Mouse (Mus musculus): ENCODE data around the gene Litaf. TPM values are rescaled to one million over a fixed set of nuclear protein-coding genes. Genes with fewer than 3 reads are reported as not detected.
A peak's percentile ranks its signal among the peaks of the same experiment; 100 is the strongest.
"Not testable (repeated sequence)": the region's sequence is repeated elsewhere in the genome, so short reads cannot be mapped to it uniquely, and the experiment has no call there.

The Litaf gene
- polyA plus RNA-seq, 1 experiment from 2014 or later: 79.2 TPM

GRCm38 (mm10) chr16:10967013-10967412 lies 98.9 kb downstream of the Litaf start:
- TF ChIP-seq CTCF (IDR thresholded peaks at IDR 0.05; ENCODE audit: low read depth) (no peak), EP300 (IDR thresholded peaks at IDR 0.05; ENCODE audit: low read depth) (no peak)
- H3K4me2 ChIP-seq (ENCODE audit: low read depth, low read length): no peak overlapping the region
- ATAC-seq: no peak
- H3K27me3 ChIP-seq (ENCODE audit: insufficient read depth, low read length): no peaks in the 10 kb centered on the region
- peaks cover 38% of the 10 kb centered on the region for H3K36me3 ChIP-seq (replicated peaks; ENCODE audit: insufficient read depth, low read length)
- no peak overlapping the region for H3K9ac ChIP-seq (replicated peaks)
- peak overlapping the region; percentile 16; the same call in 1 of the 2 replicates for H3K27ac ChIP-seq (ENCODE audit: low read depth)
- no peaks in the 10 kb centered on the region for H3K9me3 ChIP-seq (ENCODE audit: low read length)
- 43% methylated on average over 6 of the region's 6 CpGs for WGBS (ENCODE audit: insufficient replicate concordance)
- H3K4me3 ChIP-seq (ENCODE audit: low read depth, low read length): no peak overlapping the region
- DNase-seq: no peak
- peaks cover 58% of the 10 kb centered on the region for H3K4me1 ChIP-seq (ENCODE audit: insufficient read depth)

DNA sequence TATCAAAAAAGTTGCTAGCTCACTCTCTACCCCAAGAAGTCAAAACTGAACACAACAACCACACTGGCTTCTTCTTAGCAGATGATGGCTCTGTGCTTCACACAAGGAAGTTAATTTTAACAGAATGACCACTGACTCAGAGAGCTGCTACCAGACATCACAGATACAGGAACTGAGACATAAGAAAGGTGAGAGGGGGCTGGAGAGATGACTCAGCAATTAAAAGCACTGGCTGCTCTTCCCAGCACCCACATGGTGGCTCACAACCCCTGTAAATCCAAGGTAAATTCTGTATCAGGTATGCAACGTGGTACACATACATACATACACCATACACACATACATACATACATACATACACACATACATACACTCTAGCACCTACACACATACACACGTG lies 100.9 kb downstream of the Litaf start:
- WGBS (ENCODE audit: insufficient replicate concordance): 70% methylated on average over 2 of the region's 2 CpGs
- ATAC-seq (no peak), DNase-seq (no peak)
- TF ChIP-seq CTCF (IDR thresholded peaks at IDR 0.05; ENCODE audit: low read depth) (no peak), EP300 (IDR thresholded peaks at IDR 0.05; ENCODE audit: low read depth) (no peak)
- peaks cover 58% of the 10 kb centered on the region for H3K36me3 ChIP-seq (replicated peaks; ENCODE audit: insufficient read depth, low read length)
- no peak overlapping the region for H3K4me3 ChIP-seq (ENCODE audit: low read depth, low read length)
- H3K4me1 ChIP-seq (ENCODE audit: insufficient read depth): peaks cover 42% of the 10 kb centered on the region
- no peaks in the 10 kb centered on the region for H3K9me3 ChIP-seq (ENCODE audit: low read length)
- H3K27ac ChIP-seq (ENCODE audit: low read depth): no peak overlapping the region
- H3K27me3 ChIP-seq (ENCODE audit: insufficient read depth, low read length): no peaks in the 10 kb centered on the region
- H3K9ac ChIP-seq (replicated peaks): no peak overlapping the region
- H3K4me2 ChIP-seq (ENCODE audit: low read depth, low read length): no peak overlapping the region

GRCm38 (mm10) chr16:10960916-10961315 lies 105.0 kb downstream of the Litaf start:
- Histone ChIP-seq H3K4me3 (ENCODE audit: low read depth, low read length) (no peak overlapping the region), H3K27me3 (ENCODE audit: insufficient read depth, low read length) (no peaks in the 10 kb centered on the region), H3K9ac (replicated peaks) (no peak overlapping the region), H3K27ac (ENCODE audit: low read depth) (no peak overlapping the region), H3K9me3 (ENCODE audit: low read length) (no peaks in the 10 kb centered on the region), H3K4me1 (ENCODE audit: insufficient read depth) (peaks cover 15% of the 10 kb centered on the region), H3K36me3 (replicated peaks; ENCODE audit: insufficient read depth, low read length) (peaks cover 65% of the 10 kb centered on the region), H3K4me2 (ENCODE audit: low read depth, low read length) (no peak overlapping the region)
- WGBS (ENCODE audit: insufficient replicate concordance): 74% methylated on average over 10 of the region's 10 CpGs
- ATAC-seq (no peak), DNase-seq (no peak)
- TF ChIP-seq EP300 (IDR thresholded peaks at IDR 0.05; ENCODE audit: low read depth) (no peak), CTCF (IDR thresholded peaks at IDR 0.05; ENCODE audit: low read depth) (no peak)

DNA sequence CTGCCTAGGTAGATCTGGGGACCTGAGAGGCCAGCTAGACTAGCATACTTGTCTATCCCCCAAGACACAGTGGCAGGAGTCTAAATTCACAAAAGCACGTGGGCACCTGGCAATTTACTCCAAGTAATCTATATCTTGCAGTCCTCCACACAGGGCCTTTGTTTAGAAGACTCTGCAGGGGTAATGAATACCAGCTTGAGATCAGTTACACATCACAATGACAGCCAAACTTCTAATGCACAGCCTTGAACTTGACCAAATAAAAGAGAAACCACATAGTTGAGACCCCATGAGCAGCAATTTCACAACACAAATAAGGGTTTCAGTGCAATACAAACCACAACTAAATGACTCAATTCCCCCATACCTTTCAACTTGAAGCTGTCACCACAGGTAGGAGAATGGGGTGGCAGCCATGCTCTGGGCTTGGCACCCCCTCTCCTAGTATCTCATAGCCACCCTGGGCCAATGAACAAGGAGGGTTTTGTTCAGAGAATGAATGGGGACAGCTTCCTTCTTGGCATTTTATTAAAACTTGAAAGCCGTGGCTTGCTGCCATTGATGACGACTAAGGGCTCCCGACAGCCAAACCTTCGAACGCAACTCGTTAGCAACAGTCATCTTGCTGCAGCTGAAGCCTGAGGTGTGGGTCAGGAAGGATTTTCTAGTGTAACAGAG lies 107.1 kb downstream of the Litaf start:
- DNase-seq (no peak), ATAC-seq (no peak)
- Histone ChIP-seq H3K9me3 (ENCODE audit: low read length) (no peaks in the 10 kb centered on the region), H3K4me2 (ENCODE audit: low read depth, low read length) (no peak overlapping the region), H3K27me3 (ENCODE audit: insufficient read depth, low read length) (no peaks in the 10 kb centered on the region), H3K27ac (ENCODE audit: low read depth) (no peak overlapping the region), H3K4me3 (ENCODE audit: low read depth, low read length) (no peak overlapping the region), H3K9ac (replicated peaks) (no peak overlapping the region), H3K4me1 (ENCODE audit: insufficient read depth) (peaks cover 13% of the 10 kb centered on the region), H3K36me3 (replicated peaks; ENCODE audit: insufficient read depth, low read length) (peaks cover 51% of the 10 kb centered on the region)
- no peak for TF ChIP-seq EP300 (IDR thresholded peaks at IDR 0.05; ENCODE audit: low read depth)
- TF ChIP-seq CTCF (IDR thresholded peaks at IDR 0.05; ENCODE audit: low read depth): no peak
- WGBS (ENCODE audit: insufficient replicate concordance): 77% methylated on average over 7 of the region's 7 CpGs

DNA sequence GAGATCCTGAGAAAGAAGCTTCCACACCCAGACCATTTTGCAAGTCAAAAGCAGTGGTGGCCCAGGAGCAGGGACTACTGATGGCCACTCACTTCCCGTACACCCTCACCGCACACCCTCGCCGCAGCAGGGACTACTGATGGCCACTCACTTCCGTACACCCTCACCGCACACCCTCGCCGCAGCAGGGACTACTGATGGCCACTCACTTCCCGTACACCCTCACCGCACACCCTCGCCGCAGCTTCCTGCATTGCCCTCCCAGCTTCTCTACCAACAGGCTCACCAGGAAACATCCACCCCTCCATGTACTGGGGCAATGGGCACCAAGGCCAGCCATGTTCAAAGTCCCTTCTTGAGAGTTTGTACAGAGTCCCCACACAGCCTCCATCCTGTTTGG lies 107.7 kb downstream of the Litaf start:
- H3K4me2 ChIP-seq (ENCODE audit: low read depth, low read length); H3K4me3 ChIP-seq (ENCODE audit: low read depth, low read length); H3K9ac ChIP-seq (replicated peaks); H3K27ac ChIP-seq (ENCODE audit: low read depth); H3K27me3 ChIP-seq (ENCODE audit: insufficient read depth, low read length); H3K9me3 ChIP-seq (ENCODE audit: low read length); DNase-seq: not testable (repeated sequence)
- WGBS (ENCODE audit: insufficient replicate concordance): 67% methylated on average over 12 of the region's 12 CpGs
- peaks cover 11% of the 10 kb centered on the region for H3K4me1 ChIP-seq (ENCODE audit: insufficient read depth)
- ATAC-seq: 0 out of 2 replicates have a peak, but pooled peaks have one; percentile 30
- peaks cover 45% of the 10 kb centered on the region for H3K36me3 ChIP-seq (replicated peaks; ENCODE audit: insufficient read depth, low read length)

- Histone ChIP-seq H3K27me3 (ENCODE audit: insufficient read depth, low read length) (no peaks in the 10 kb centered on the region), H3K9ac (replicated peaks) (no peak overlapping the region), H3K4me3 (ENCODE audit: low read depth, low read length) (no peak overlapping the region), H3K9me3 (ENCODE audit: low read length) (no peaks in the 10 kb centered on the region), H3K4me1 (ENCODE audit: insufficient read depth) (peaks cover 8% of the 10 kb centered on the region), H3K4me2 (ENCODE audit: low read depth, low read length) (no peak overlapping the region), H3K27ac (ENCODE audit: low read depth) (no peak overlapping the region), H3K36me3 (replicated peaks; ENCODE audit: insufficient read depth, low read length) (peaks cover 40% of the 10 kb centered on the region)
- DNase-seq: no peak
- no peak for ATAC-seq
- WGBS (ENCODE audit: insufficient replicate concordance): 68% methylated on average over 3 of the region's 3 CpGs
- TF ChIP-seq EP300 (IDR thresholded peaks at IDR 0.05; ENCODE audit: low read depth): no peak
- no peak for TF ChIP-seq CTCF (IDR thresholded peaks at IDR 0.05; ENCODE audit: low read depth)
These were observed 108.2 kb downstream of the Litaf start for GRCm38 (mm10) chr16:10957794-10958193.
